Mouse (Mus musculus): ENCODE results near the gene Ccn6.

- TF ChIP-seq GATA1 (IDR thresholded peaks at IDR 0.05; ENCODE audit: borderline replicate concordance, low read length), result no peak
- TF ChIP-seq FLI1 (IDR thresholded peaks at IDR 0.05; ENCODE audit: low read length), result no peak
Measured at GRCm38 (mm10) chr10:39161406-39161805, 2.2 kb downstream of the Ccn6 start.

All from megakaryocyte, embryonic 14.5 days (primary cell).